Mouse (Mus musculus): ENCODE results near the gene Olfr1392. TPM values are rescaled to one million over a fixed set of nuclear protein-coding genes. Genes with fewer than 3 reads are reported as not detected.

Olfr1392 gene
- total RNA-seq, 2 experiments from 2014 or later, result not detected

DNA sequence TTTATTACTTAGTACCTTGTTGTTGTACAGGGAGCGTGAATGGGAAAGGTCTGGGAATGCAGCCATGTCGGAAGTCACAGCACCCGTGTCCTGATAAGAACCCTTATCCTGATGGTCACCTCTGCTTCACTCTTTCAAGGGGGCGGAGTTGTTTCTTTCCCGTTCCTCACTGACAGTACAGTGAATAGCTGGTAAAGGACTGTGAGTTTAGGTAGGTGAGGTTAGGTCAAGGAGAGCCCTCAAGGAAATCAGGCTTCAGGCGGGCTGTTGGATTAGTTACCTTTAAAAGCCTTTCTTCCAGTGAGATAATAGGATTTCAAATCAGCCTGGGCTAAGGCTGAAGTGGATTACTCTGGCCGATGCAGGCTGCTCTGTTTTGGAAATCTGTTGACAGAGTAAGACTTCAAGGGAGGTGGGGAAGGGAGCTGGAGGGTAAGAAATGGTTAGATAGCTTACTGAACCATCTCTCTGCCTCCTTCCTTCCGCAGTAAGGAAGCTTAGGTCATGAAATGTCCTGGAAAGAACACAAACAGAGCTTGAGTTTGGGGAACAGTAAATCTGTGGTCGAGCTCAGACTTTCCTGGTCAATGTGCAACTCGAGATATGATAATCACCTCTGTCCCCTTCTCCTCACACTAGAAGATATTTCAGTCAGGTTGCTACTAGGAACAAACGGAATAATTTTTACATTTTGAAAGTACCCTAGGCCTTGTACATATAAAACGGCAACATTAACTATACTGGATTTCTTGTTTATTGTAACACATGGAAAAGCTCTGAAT, 39.3 kb upstream of the Olfr1392 start:
- H3K27ac ChIP-seq, result peak overlapping the region; percentile 96
- peak overlapping the region; percentile 91 for H3K4me3 ChIP-seq
- no peak for DNase-seq
- intact Hi-C loops (cut with DNase I), result loop anchor here (2.0 kb wide), 1 partner anchor 43 kb away; the partner anchor contains the start of gene Zfp62
- no peak for TF ChIP-seq CTCF (IDR thresholded peaks at IDR 0.05)

DNA sequence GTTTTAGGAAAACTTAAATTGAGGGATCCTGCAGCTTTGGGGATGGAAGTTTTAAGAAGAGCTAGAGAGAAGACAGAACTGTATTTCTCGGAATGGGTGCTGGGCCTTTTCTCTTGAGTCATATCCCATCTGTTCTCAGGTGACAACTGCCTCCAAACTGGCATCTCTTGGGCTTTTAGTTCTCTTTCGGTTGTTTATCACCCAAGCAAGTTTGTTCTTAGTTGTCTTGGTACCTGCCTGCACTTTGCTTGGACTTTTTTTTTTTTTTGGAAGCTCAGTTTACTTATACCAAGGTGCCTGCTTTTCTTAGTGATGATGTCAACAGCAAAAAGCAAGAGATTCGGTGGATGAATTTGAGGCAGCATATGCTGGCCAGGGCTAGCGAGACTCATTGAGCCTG, 38.6 kb upstream of the Olfr1392 start:
- peak overlapping the region; percentile 96 for H3K27ac ChIP-seq
- no peak for TF ChIP-seq CTCF (IDR thresholded peaks at IDR 0.05)
- no peak for DNase-seq
- intact Hi-C loops (cut with DNase I), result no loop called here
- H3K4me3 ChIP-seq, result no peak overlapping the region

DNA sequence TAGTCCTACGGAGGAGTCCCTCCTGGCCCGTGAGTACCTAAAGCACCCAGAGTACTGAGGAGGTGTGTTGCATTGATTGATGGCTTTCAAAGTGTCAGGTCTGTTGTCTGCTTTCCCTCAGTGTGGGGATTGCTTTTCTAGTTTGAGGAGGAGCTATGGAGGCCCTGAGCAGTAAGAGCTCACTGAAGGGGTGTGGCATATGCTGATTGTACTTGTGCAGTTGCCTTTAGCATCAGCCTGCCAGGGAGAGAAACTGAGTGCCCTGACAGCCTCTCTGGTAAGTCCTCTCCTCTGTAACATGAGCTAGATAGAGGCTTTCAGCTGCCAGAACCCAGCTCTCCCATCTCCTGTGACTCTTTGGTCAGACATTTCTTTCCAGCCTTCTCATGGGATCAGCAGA, 37.8 kb upstream of the Olfr1392 start:
- peak overlapping the region; percentile 96 for H3K27ac ChIP-seq
- H3K4me3 ChIP-seq, result no peak overlapping the region; the same call in 1 of the 2 replicates
- DNase-seq, result no peak
- intact Hi-C loops (cut with DNase I), result no loop called here
- no peak for TF ChIP-seq CTCF (IDR thresholded peaks at IDR 0.05)

DNA sequence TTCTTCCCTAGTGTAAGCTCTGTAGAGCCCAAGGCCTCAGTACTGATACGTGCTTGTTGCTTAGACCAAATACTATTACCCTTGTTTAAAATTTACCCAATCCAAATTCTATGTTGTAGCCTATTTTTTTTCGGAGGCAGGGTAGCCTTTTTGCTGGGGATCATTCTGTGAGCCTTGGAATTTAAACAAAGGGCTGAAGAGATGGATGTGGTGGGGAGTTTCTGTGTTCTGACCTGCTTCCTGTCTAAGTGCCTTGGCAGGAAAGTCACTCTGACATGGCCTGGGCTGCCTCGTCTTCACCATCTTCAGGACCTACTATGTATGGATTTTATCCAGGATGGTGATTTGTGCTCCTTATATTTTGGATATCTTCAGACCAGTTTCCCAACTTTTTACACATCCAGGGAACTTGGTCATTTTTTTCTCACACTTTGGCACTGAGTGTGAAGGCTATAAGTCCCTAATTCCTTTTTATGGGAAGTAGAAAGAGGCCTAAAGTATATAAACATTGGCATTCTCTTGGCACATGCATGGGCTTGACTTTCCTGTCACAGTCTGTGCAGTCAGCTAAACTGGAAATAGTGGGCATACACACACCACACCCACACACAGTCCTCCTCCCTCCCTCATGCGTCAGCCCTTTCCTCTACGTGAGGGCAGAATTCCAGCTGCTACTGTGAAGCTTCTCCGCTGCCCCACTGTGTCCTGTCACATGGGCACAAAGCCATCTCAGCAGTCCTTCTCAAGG, 36.7 kb upstream of the Olfr1392 start:
- peak overlapping the region; percentile 96 for H3K27ac ChIP-seq
- DNase-seq, result peak; percentile 49
- intact Hi-C loops (cut with DNase I), result no loop called here
- no peak for TF ChIP-seq CTCF (IDR thresholded peaks at IDR 0.05)
- peak overlapping the region; percentile 15; the same call in 1 of the 2 replicates for H3K4me3 ChIP-seq

DNA sequence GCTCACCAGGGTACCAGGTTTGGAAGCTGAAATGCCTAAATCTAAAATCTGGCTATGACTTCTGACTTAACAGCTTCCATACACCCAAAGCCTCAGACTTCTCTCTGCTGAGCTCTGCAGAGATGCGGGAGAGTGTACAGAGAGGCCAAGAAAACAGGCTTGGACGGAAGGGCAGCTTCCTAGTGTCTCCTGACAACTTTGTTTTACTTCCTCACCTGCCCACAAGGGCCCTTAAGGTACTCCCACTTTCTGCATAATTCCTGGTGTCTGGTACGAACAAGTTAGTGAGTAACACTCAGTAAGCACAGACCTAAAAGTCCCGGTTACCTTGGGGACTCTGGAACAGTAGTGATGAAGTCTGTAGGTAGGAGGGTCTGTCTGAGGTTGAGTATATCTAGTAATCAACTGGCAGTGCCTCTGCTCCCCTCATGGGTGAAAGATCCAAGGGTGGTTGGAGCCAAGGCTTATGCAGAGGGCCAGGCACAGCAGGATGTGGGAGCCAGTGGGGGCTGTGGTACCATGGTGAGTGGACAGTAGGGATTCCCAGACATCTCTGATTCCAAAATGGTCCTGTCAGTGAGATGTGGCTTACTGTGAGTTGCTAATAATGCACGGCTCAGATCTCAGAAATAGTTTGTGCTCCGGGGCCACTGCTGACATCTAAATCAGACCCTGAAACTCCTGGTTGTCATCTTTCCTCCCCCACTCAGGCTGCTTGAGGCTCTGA, 35.9 kb upstream of the Olfr1392 start:
- intact Hi-C loops (cut with DNase I), result no loop called here
- H3K4me3 ChIP-seq, result peak overlapping the region; percentile 76
- DNase-seq, result no peak
- TF ChIP-seq CTCF (IDR thresholded peaks at IDR 0.05), result no peak
- H3K27ac ChIP-seq, result peak overlapping the region; percentile 96

DNA sequence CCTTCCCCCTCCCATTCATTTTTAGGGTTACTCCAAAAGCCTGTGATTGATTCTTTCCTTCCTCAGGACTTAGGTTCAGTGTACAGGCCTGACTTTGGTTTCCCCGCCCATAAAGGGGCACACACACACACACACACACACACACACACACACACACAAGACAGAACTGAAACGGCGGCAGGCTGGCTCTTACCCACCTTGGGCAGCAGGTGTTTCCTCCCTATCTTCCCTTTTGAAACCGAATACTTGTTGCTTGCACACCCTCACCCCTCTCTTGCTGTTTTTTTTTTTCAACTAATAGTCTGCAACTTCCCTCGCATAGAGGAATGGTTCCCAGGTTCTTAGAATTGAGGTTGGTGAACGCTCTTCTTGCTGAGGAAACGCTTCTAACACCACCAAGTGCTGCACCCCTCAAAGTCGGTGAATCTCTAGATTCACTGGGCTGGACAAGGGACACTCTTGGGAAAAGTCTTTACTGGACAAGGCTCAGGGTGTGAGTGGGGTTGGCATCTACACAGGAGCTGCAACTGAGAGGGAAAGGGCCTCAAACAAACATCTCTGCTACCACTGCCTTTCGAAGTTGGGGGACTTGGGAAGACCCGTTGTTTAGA, 35.2 kb upstream of the Olfr1392 start:
- Histone ChIP-seq H3K4me3 (peak overlapping the region; percentile 76), H3K27ac (peak overlapping the region; percentile 96)
- intact Hi-C loops (cut with DNase I), result loop anchor here (5.0 kb wide), 1 partner anchor 378 kb away; the partner anchor contains the start of gene Irgm1
- no peak for DNase-seq
- TF ChIP-seq CTCF (IDR thresholded peaks at IDR 0.05), result no peak

DNA sequence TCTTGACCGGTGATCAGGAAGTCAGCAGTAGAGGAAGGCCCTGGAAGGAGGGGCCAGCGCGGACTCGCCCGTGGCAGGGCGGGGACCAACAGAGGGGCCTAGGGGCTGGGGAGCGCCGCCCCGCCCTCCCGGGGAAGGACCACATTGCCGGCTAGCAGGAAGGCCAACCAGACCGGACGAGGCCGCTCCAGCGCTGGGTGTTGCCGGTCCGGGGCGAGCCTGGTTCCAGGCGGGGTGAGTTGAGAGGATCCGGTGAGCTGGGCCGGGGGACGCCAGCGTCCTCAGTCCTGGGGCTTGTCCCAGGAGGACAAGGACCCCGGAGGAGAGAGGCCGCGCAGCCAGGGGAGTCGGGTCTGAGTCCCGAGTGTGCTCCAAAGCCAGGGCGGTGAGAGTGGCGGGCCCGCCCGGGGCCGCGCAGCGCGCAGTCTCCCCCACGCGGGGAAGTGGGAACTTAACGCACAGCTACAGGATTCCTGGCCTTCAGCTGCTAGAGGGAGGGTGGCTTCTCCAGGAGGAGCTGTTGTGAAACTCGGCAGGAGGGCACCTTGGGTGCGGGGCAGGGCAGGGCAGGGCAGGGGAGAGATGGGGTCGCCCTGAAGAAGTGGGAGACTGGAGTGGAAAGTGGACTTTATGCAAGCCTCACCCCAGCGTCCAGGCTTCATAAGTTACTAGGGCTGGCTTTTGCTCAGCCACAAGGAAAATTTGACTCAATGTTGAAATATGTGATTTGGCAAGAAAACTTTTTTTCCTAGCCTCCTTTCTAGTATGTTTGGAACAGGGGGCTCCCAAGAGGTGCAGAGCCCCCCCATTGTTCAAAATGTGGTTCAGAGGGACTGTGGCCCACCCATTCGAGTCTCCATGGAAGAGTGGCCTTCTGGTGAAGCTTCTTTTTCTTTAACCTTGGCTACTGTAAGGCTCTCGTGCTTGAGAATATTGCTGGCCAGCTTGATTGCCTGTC, 34.4 kb upstream of the Olfr1392 start:
- TF ChIP-seq CTCF (IDR thresholded peaks at IDR 0.05), result peak; percentile 50
- peak; percentile 95 for DNase-seq
- peak overlapping the region; percentile 96 for H3K27ac ChIP-seq
- intact Hi-C loops (cut with DNase I), result loop anchor here (5.0 kb wide), 1 partner anchor 378 kb away; the partner anchor contains the start of gene Irgm1
- H3K4me3 ChIP-seq, result peak overlapping the region; percentile 76

DNA sequence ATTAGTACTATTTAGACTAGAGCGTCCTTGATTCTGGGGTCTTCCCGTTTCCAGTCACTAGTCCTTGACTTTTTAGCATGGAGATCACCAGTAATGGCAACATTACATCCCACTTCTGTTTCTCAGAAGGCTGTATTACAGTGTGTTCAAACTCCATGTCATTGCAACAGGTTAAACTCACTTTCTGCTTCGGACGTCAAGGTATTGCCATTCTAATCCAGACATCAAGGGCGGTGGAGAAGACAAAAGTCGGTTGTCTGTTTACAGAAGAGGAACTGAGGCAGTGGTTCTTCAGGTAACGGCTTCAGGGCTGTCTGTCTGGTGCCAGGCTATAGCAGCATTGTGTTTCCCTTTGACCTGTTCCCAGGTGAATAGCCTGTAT, 33.7 kb upstream of the Olfr1392 start:
- TF ChIP-seq CTCF (IDR thresholded peaks at IDR 0.05), result no peak
- intact Hi-C loops (cut with DNase I), result loop anchor here (5.0 kb wide), 1 partner anchor 379 kb away; the partner anchor contains the start of gene Irgm1
- peak overlapping the region; percentile 96 for H3K27ac ChIP-seq
- peak overlapping the region; percentile 76 for H3K4me3 ChIP-seq
- no peak for DNase-seq

DNA sequence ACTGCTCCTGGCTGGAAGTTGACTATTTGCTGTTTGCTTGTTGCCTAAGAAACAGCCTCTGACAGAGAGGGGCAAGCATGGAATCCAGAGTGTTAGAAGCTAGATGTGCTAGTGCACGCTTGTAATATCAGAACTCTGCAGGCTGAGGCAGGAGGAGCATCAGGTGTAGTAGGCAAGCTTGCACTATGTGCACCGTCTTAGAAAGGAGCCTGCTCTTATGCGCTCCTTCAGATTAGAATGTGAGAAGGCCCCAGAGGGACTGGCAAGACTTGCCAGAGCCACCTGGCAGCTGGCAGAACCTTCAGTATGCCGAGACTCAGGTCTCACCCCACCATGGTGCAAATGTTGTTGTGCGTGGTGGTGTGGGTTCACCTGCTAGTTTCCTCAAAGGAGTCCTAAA, 33.0 kb upstream of the Olfr1392 start:
- no peak for DNase-seq
- Histone ChIP-seq H3K27ac (peak overlapping the region; percentile 96), H3K4me3 (peak overlapping the region; percentile 76)
- TF ChIP-seq CTCF (IDR thresholded peaks at IDR 0.05), result no peak
- intact Hi-C loops (cut with DNase I), result loop anchor here (5.0 kb wide), 1 partner anchor 380 kb away; the partner anchor contains the start of gene Irgm1

DNA sequence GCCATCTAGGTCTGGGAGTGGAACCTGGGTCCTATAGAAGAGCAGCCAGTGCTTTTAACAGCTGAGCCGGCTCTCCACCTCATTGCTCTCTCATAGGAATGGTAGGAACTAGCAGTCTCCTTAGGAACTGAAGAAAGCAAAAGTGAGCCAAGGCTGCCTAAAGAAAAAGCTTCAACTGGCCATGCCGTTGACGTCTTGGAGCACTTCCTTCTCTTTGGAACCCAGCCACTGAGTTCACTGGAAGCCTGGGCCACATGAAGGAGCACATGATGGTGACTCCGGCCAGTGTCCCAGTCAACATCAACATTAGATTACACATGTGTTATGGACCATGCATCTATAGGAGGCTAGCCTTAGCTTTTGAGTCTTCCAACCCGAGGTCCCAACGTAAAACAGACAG, 32.0 kb upstream of the Olfr1392 start:
- DNase-seq, result no peak
- no peak for TF ChIP-seq CTCF (IDR thresholded peaks at IDR 0.05)

DNA sequence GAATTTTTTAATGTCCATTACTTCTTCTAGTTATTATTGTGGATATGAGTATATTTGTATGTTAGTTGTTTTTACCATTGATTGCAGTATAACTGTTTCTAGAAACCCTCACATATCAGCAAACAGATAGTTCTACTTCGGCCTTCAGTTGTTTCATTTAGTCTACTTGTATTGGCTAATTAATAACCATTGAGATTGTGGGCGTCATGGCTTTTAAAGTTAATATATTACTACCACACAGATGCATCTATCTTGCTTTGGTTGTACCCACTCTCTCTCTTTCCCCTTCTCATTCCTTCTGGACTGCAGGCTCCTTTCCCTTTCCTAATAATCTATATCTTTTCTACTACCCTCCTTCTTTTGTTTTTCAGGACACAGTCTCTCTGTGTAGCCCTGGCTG, 25.8 kb upstream of the Olfr1392 start:
- no peak for TF ChIP-seq CTCF (IDR thresholded peaks at IDR 0.05)
- Histone ChIP-seq H3K27ac (no peak overlapping the region), H3K4me3 (no peak overlapping the region)
- intact Hi-C loops (cut with DNase I), result no loop called here
- DNase-seq, result no peak

More for the DNA sequence above, 32.0 kb upstream of the Olfr1392 start:
- intact Hi-C loops (cut with DNase I), result loop anchor here (5.0 kb wide), 1 partner anchor 381 kb away; the partner anchor contains the start of gene Irgm1
- peak overlapping the region; percentile 32; the same call in 1 of the 2 replicates for H3K27ac ChIP-seq
- H3K4me3 ChIP-seq, result peak overlapping the region; percentile 76
